Mouse (Mus musculus) urinary bladder, adult 18-20 months (tissue): Measurements from ENCODE around the gene Cfap20.
"Not testable (repeated sequence)": the region's sequence is repeated elsewhere in the genome, so short reads cannot be mapped to it uniquely, and the experiment has no call there.

Experiments used
- DNase-seq, 2 experiments: peaks; one replicate each; pipeline ENCODE4 v3.0.0; 2022; ENCODE audit warnings: low spot score in 2 of 2, mixed read lengths in 2 of 2

Gene Cfap20

GRCm38 (mm10) chr8:95422193-95422810 is 12.4 kb downstream of the Cfap20 start:
- DNase-seq, result no peak

DNA sequence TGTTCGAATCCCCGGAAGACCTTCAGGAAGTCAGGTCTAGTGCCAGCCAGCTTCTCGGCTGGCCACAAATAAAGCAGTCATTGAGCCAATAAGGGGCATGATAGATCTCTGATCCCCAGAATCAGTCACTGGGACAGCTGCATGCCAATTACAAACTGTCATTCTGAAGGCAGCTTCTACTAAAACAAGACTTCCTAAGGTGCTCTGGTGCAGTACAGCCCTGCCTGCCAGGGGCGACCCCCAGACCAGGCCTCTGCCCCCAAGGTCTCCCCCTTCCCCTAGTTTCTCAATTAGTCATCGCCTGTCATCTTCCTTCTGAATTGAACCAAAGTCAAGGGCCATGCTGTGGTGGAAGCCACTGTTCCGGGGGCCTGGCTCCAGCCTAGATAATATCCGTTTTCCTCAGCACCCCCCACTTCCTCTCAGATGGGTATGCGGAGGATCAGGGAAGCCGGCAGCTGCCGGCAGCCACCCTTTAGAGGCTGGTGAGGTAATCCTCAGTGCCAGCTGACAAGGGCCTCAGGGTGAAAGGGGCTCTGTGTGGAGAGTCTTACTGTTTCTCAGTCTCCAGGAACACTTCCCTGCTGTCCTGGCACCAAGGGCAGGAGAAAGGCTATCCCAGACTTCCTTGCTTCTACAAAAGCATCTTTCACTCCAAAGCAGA is 23.2 kb downstream of the Cfap20 start:
- no peak for DNase-seq

GRCm38 (mm10) chr8:95409518-95409917 is 25.2 kb downstream of the Cfap20 start:
- no peak for DNase-seq

DNA sequence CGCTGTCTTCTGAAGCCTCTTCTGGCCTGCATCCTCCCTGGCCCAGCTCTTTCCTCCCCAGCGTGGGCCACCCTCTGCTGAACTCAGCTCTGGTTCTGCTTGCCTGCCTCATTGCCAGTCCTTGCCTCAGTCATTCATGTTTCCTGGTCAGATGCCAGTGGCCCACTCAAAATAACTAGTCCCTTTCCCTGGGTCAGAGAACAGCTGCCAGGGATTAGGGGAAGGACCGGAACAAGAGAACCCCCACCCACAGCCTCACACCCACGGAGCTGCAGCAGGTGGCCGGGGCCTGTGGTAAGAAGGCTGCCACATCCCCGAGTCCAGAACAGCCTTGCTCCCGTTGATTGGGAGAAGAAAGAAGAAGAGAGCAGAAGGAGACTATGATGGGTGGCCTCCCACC is 33.6 kb downstream of the Cfap20 start:
- DNase-seq, result no peak

- no peak for DNase-seq
Observed at GRCm38 (mm10) chr8:95399131-95399530, 35.5 kb downstream of the Cfap20 start.

DNA sequence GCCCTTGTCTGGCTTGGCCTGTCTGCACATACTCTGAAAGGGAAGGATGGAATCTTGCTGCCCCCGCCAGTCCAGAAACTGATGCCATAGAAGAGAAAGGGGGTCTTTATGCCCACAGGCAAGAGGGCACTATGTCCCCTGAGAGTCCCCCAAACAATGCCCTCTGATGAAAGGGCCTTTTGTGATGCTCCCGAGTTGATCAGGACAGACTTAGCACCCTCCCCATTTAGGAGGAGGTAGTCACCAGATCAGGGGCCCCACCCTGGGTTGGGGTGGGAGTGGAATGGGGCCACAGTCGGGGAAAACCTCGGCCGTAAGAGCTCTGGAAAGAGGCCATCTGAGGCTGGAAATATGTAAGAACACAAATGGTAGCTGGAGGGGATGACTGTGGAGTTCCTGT is 37.5 kb downstream of the Cfap20 start:
- DNase-seq, result no peak

GRCm38 (mm10) chr8:95396752-95397151 is 37.9 kb downstream of the Cfap20 start:
- DNase-seq, result no peak

DNA sequence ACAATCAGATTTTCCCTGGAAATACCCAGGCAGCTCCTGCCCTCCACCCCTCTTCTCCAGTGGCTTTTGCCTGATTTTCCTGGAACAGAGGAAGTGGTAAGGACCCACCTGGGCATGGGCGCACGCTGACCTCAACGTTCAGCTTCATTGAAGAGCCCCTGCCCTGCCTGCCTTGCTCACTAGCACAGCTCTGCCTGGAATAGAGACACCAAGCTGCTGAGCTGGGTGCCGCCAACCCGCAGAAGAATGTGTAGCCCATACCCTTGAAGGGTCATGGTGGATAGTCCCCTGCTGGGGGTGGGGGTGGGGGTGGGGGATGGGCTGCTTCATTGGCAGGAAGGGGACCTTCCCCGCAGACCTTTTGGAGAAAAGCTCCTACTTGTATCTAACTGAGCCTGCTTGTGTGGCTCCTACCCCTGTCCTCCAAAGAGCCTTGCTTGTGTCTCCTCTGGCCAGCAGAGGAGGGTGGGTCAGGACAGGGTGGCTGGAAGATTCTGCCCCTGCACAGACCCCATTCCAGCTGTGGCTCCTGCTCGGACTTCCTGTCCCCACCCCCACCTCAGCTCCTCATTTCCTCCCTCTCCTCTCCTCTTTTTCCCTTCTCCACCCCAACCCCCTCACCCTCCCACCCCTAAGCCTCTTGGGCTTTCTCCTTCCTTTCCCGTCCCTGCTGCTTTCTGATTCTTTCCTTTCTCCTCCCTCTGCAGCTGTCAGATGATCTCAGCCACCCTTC is 39.3 kb downstream of the Cfap20 start:
- no peak for DNase-seq

DNA sequence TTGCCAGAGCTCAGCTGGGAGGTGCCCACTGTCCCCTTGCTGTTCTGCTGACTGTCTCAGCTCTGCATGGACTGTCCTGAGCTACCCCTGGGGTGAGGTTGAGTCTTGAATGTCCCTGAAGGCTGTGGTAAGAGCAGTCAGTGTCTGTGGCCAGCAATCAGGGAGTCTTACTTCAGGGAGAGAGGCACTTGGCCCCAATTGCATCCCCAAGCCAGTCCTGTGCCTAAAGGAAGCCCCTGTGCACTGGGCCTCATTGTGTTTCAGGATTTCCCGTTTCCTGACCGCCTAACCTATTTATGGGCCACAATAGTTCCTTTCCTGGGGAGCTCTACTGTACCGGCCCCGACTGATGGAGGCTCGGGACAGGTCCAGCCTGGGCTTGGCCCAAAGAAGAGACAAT is 42.1 kb downstream of the Cfap20 start:
- no peak for DNase-seq

GRCm38 (mm10) chr8:95391101-95391500 is 43.6 kb downstream of the Cfap20 start:
- DNase-seq, result no peak

GRCm38 (mm10) chr8:95390312-95390711 is 44.4 kb downstream of the Cfap20 start:
- no peak for DNase-seq

GRCm38 (mm10) chr8:95387936-95388335 is 46.7 kb downstream of the Cfap20 start:
- DNase-seq, result no peak

DNA sequence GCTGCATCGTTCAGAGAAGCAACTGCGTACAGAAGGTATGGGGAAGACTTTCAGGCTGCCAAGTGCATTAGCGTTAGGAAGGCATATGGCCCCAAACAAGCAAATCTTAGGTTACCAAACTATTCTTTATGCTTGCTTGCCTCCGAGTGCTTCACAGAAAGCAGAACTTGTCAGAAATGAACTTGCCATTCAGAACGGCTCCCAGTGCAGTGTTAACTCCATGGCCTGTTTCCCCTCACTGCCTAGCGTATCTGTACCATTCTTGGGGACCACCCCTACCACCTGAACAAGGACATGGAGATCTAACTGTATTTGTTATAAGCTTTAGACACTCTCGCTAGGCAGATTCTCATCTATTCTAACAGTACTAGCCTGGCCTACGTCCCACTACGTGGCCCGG is 47.4 kb downstream of the Cfap20 start:
- DNase-seq, result no peak

GRCm38 (mm10) chr8:95386037-95386436 is 48.6 kb downstream of the Cfap20 start:
- DNase-seq, result no peak

GRCm38 (mm10) chr8:95384501-95384900 is 50.2 kb downstream of the Cfap20 start:
- no peak for DNase-seq

DNA sequence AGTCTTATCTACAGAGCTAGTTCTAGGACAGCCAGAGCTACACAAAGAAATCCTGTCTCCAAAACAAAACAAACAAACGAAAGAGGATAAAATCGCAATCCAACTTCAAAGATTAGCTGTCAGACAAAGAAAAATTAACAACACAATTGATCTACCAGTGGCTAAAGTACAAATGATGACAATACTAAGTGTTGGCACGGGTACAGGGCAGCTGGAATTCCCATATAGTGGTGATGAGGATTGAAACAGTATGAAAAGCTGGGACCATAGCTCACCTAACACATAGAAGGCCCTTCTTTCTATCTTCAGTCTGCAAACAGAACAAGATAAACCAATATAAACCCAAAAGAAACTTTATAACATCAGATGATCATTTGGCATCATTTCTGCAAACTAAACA is 53.1 kb downstream of the Cfap20 start:
- no peak for DNase-seq

GRCm38 (mm10) chr8:95380953-95381352 is 53.7 kb downstream of the Cfap20 start:
- no peak for DNase-seq

GRCm38 (mm10) chr8:95378928-95379327 is 55.7 kb downstream of the Cfap20 start:
- DNase-seq, result not testable (repeated sequence)

GRCm38 (mm10) chr8:95377863-95378291 is 56.8 kb downstream of the Cfap20 start:
- peak in 1 of 2 experiments; percentile 74 for DNase-seq

DNA sequence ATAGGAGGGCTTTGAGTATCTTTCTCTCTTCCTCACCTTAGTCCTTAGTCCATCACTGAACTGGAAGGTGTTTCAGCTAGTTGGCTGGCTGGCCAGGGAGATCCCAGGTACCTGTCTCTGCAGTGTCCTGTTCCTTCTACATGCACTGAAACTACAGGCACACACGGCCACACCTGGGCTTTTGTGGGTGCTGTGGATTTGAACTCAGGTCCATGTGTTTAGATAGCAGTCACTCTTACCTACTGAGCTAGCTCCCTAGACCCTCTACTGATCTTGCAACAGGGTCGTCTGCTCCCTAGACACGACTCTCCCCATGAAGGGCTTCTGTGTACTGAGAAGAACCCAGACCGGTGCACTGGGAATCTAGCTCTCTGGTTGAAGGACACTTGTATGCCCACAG is 57.6 kb downstream of the Cfap20 start:
- DNase-seq, result no peak

DNA sequence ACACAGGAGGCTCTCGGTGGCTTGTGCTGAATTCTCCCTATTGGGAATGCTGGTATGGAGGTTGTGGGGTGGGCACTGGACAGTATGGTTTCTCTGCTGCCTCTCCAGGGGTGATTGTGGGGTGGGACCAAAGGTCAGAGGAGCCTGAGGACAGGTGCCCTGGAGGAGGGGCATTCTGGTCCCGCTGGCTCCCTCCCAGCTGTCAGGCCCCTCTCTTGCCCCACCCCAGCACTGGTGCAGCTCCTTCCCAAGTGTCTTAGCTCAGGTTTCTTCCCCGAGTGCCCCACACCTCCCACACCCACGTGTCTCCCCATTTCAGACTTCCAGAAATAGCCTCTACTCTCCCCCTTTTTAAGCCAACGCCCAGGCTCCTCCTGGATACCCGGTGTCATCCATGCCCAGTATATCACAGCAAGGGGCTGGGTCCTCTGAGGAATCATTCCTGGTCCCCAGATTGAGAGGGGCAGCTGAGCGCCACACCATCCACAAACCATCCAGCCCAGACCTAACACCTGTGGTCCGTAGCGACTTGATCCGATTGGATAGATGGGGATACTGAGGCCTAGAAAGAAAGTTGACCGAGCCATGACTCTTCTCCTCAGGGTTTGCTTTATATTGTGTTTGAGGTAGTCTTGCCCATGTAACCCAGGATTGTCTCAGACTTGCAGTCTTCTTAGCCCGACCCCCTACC is 58.2 kb downstream of the Cfap20 start:
- no peak for DNase-seq

GRCm38 (mm10) chr8:95375374-95375930 is 59.2 kb downstream of the Cfap20 start:
- no peak for DNase-seq
